Mouse (Mus musculus) forebrain, embryonic 13.5 days (tissue): ENCODE data around the gene Cd101. TPM values are rescaled to one million over a fixed set of nuclear protein-coding genes. Genes with fewer than 3 reads are reported as not detected.

Experiments
- ATAC-seq: fragments of 200-750 bp; cut with Nextera tagmentation; 2 replicates; pipeline ENCODE4 v1.8.0; 2017
- H3K27ac ChIP-seq: fragments of 300-500 bp; sonication (generic); 2 replicates; pipeline ENCODE4 v1.5.1; 2015; ENCODE audit warnings: inconsistent platforms, mild to moderate bottlenecking, moderate library complexity
- H3K27me3 ChIP-seq: fragments of 300-500 bp; sonication (generic); 2 replicates; pipeline ENCODE4 v1.6.1; 2015; ENCODE audit warnings: mild to moderate bottlenecking, inconsistent platforms
- H3K36me3 ChIP-seq: fragments of 300-500 bp; sonication (generic); 2 replicates; pipeline ENCODE4 v1.6.1; 2015; ENCODE audit warnings: mild to moderate bottlenecking, inconsistent platforms; ENCODE audit not compliant: poor library complexity, severe bottlenecking
- H3K4me1 ChIP-seq: fragments of 300-500 bp; sonication (generic); 2 replicates; pipeline ENCODE4 v1.6.1; 2015; ENCODE audit warnings: inconsistent platforms
- H3K4me2 ChIP-seq: fragments of 300-500 bp; sonication (generic); 2 replicates; pipeline ENCODE4 v1.6.1; 2015; ENCODE audit warnings: inconsistent platforms, mild to moderate bottlenecking, moderate library complexity
- H3K4me3 ChIP-seq: fragments of 300-500 bp; sonication (generic); 2 replicates; pipeline ENCODE4 v1.5.1; 2015; ENCODE audit warnings: mild to moderate bottlenecking, inconsistent platforms
- H3K9ac ChIP-seq: fragments of 300-500 bp; sonication (generic); 2 replicates; pipeline ENCODE4 v1.6.1; 2015; ENCODE audit warnings: mild to moderate bottlenecking, inconsistent platforms
- H3K9me3 ChIP-seq: fragments of 300-500 bp; sonication (generic); replicated peaks from 2 replicates; pipeline ENCODE4 v1.6.1; 2016; ENCODE audit warnings: inconsistent platforms
- WGBS: fragments of 180-500 bp; shearing (Covaris S2); methylation state at CpG from one replicate; pipeline ENCODE4 v1.1.7; 2015; 5-methylcytosine and 5-hydroxymethylcytosine counted together
- polyA plus RNA-seq: library from polyadenylated mRNA; unstranded; fragments of >200 nt; fragmentation: Nextera tagmentation; extraction: Ambion mirVana; gene quantifications from 2 replicates; pipeline ENCODE4 v1.2.1, GENCODE M21; 2015

Gene Cd101
- polyA plus RNA-seq, 1 experiment from 2014 or later: 0.08 TPM

- H3K9me3 ChIP-seq: no peaks in the 10 kb centered on the region
- H3K4me2 ChIP-seq: no peak overlapping the region
- 0 out of 2 replicates have a peak, but pooled peaks cover 8% of the 10 kb centered on the region for H3K4me1 ChIP-seq
- no peak overlapping the region for H3K27ac ChIP-seq
- H3K9ac ChIP-seq: no peak overlapping the region
- ATAC-seq: no peak
- H3K36me3 ChIP-seq: no peaks in the 10 kb centered on the region
- H3K4me3 ChIP-seq: no peak overlapping the region
- no peaks in the 10 kb centered on the region for H3K27me3 ChIP-seq
- 86% methylated on average over 15 of the region's 15 CpGs for WGBS
Observed at GRCm38 (mm10) chr3:100993718-100994117, 35.6 kb downstream of the Cd101 start.

GRCm38 (mm10) chr3:100993158-100993557 lies 36.2 kb downstream of the Cd101 start:
- no peak overlapping the region for H3K4me2 ChIP-seq
- no peak overlapping the region for H3K9ac ChIP-seq
- no peak overlapping the region for H3K4me3 ChIP-seq
- no peak for ATAC-seq
- H3K4me1 ChIP-seq: 0 out of 2 replicates have a peak, but pooled peaks cover 8% of the 10 kb centered on the region
- H3K36me3 ChIP-seq: no peaks in the 10 kb centered on the region
- 86% methylated on average over 7 of the region's 7 CpGs for WGBS
- no peak overlapping the region for H3K27ac ChIP-seq
- H3K9me3 ChIP-seq: no peaks in the 10 kb centered on the region
- no peaks in the 10 kb centered on the region for H3K27me3 ChIP-seq

GRCm38 (mm10) chr3:100990231-100990630 lies 39.1 kb downstream of the Cd101 start:
- Histone ChIP-seq H3K27ac (no peak overlapping the region), H3K27me3 (no peaks in the 10 kb centered on the region), H3K4me1 (0 out of 2 replicates have a peak, but pooled peaks cover 8% of the 10 kb centered on the region), H3K9ac (no peak overlapping the region), H3K4me2 (no peak overlapping the region), H3K4me3 (no peak overlapping the region), H3K9me3 (no peaks in the 10 kb centered on the region), H3K36me3 (no peaks in the 10 kb centered on the region)
- no peak for ATAC-seq
- WGBS: 35% methylated on average over 1 of the region's 1 CpGs

- Histone ChIP-seq H3K36me3 (no peaks in the 10 kb centered on the region), H3K4me1 (peaks cover 12% of the 10 kb centered on the region; the same call in 1 of the 2 replicates), H3K9me3 (no peaks in the 10 kb centered on the region), H3K27me3 (no peaks in the 10 kb centered on the region), H3K4me2 (no peak overlapping the region), H3K4me3 (no peak overlapping the region), H3K27ac (no peak overlapping the region), H3K9ac (0 out of 2 replicates have a peak overlapping the region, but pooled peaks have one; percentile 18)
- ATAC-seq: no peak
- WGBS: 31% methylated on average over 12 of the region's 12 CpGs
Observed at GRCm38 (mm10) chr3:100989417-100989816, 39.9 kb downstream of the Cd101 start.

- H3K36me3 ChIP-seq: no peaks in the 10 kb centered on the region
- H3K27ac ChIP-seq: no peak overlapping the region
- H3K9me3 ChIP-seq: no peaks in the 10 kb centered on the region
- no peak overlapping the region for H3K9ac ChIP-seq
- H3K4me3 ChIP-seq: no peak overlapping the region
- no peak overlapping the region for H3K4me2 ChIP-seq
- no peak for ATAC-seq
- no peaks in the 10 kb centered on the region; the same call in 1 of the 2 replicates for H3K4me1 ChIP-seq
- no peaks in the 10 kb centered on the region for H3K27me3 ChIP-seq
- 84% methylated on average over 8 of the region's 8 CpGs for WGBS
Observed at GRCm38 (mm10) chr3:100979290-100979689, 50.1 kb downstream of the Cd101 start.

- peaks cover 7% of the 10 kb centered on the region for H3K4me1 ChIP-seq
- H3K9ac ChIP-seq: no peak overlapping the region
- no peaks in the 10 kb centered on the region for H3K9me3 ChIP-seq
- H3K4me3 ChIP-seq: no peak overlapping the region
- H3K36me3 ChIP-seq: no peaks in the 10 kb centered on the region
- 2% methylated on average over 1 of the region's 1 CpGs for WGBS
- H3K4me2 ChIP-seq: no peak overlapping the region
- no peaks in the 10 kb centered on the region for H3K27me3 ChIP-seq
- no peak overlapping the region for H3K27ac ChIP-seq
- ATAC-seq: peak; percentile 3; the same call in 1 of the 2 replicates
Observed at GRCm38 (mm10) chr3:100973906-100974305, 55.5 kb downstream of the Cd101 start.

- Histone ChIP-seq H3K9ac (peak within 1 kb of the TSS; percentile 74), H3K4me3 (peak within 1 kb of the TSS; percentile 73), H3K36me3 (0 out of 2 replicates have a peak, but pooled peaks cover 6% of the 10 kb centered on the region), H3K9me3 (no peaks in the 10 kb centered on the region), H3K27ac (no peak within 1 kb of the TSS), H3K27me3 (no peaks in the 10 kb centered on the region), H3K4me2 (peak within 1 kb of the TSS; percentile 91), H3K4me1 (peaks cover 11% of the 10 kb centered on the region)
- WGBS: under 1% methylated on average over 40 of the region's 40 CpGs
- ATAC-seq: peak; percentile 98
Observed at GRCm38 (mm10) chr3:100969176-100969917, 60.0 kb downstream of the Cd101 start, which contains the start of gene Ttf2. TSS of gene Ttf2 (minus strand) at chr3:100969663.

- H3K4me2 ChIP-seq: no peak overlapping the region
- no peaks in the 10 kb centered on the region for H3K27me3 ChIP-seq
Observed at GRCm38 (mm10) chr3:100963849-100964542, 65.4 kb downstream of the Cd101 start.

GRCm38 (mm10) chr3:100961501-100961900 lies 67.9 kb downstream of the Cd101 start:
- H3K27me3 ChIP-seq: no peaks in the 10 kb centered on the region
- H3K27ac ChIP-seq: no peak overlapping the region
- H3K36me3 ChIP-seq: peaks cover 55% of the 10 kb centered on the region
- no peak for ATAC-seq
- no peak overlapping the region for H3K4me3 ChIP-seq
- 92% methylated on average over 7 of the region's 7 CpGs for WGBS
- no peaks in the 10 kb centered on the region for H3K9me3 ChIP-seq
- no peaks in the 10 kb centered on the region for H3K4me1 ChIP-seq
- no peak overlapping the region for H3K9ac ChIP-seq
- H3K4me2 ChIP-seq: no peak overlapping the region

More at GRCm38 (mm10) chr3:100963849-100964542, 65.4 kb downstream of the Cd101 start:
- no peak overlapping the region for H3K27ac ChIP-seq
- H3K4me3 ChIP-seq: no peak overlapping the region
- peaks cover 5% of the 10 kb centered on the region for H3K4me1 ChIP-seq
- peak; percentile 62 for ATAC-seq
- 80% methylated on average over 14 of the region's 14 CpGs for WGBS
- H3K36me3 ChIP-seq: peaks cover 49% of the 10 kb centered on the region
- H3K9me3 ChIP-seq: no peaks in the 10 kb centered on the region
- H3K9ac ChIP-seq: no peak overlapping the region

GRCm38 (mm10) chr3:100961007-100961406 lies 68.3 kb downstream of the Cd101 start:
- H3K27me3 ChIP-seq: no peaks in the 10 kb centered on the region
- no peak overlapping the region for H3K4me2 ChIP-seq
- no peak for ATAC-seq
- no peak overlapping the region for H3K4me3 ChIP-seq
- H3K9ac ChIP-seq: no peak overlapping the region
- no peak overlapping the region for H3K27ac ChIP-seq
- 88% methylated on average over 5 of the region's 5 CpGs for WGBS
- H3K9me3 ChIP-seq: no peaks in the 10 kb centered on the region
- peaks cover 57% of the 10 kb centered on the region for H3K36me3 ChIP-seq
- no peaks in the 10 kb centered on the region for H3K4me1 ChIP-seq

- Histone ChIP-seq H3K4me2 (no peak overlapping the region), H3K27ac (no peak overlapping the region), H3K9me3 (no peaks in the 10 kb centered on the region), H3K4me1 (no peaks in the 10 kb centered on the region), H3K4me3 (no peak overlapping the region), H3K9ac (no peak overlapping the region), H3K27me3 (no peaks in the 10 kb centered on the region), H3K36me3 (peaks cover 70% of the 10 kb centered on the region)
- no peak for ATAC-seq
Observed at GRCm38 (mm10) chr3:100954616-100955015, 74.7 kb downstream of the Cd101 start.

GRCm38 (mm10) chr3:100951531-100951930 lies 77.8 kb downstream of the Cd101 start:
- Histone ChIP-seq H3K4me1 (no peaks in the 10 kb centered on the region), H3K4me3 (no peak overlapping the region), H3K9me3 (no peaks in the 10 kb centered on the region), H3K36me3 (peaks cover 83% of the 10 kb centered on the region), H3K9ac (no peak overlapping the region), H3K4me2 (no peak overlapping the region), H3K27ac (no peak overlapping the region), H3K27me3 (no peaks in the 10 kb centered on the region)
- 93% methylated on average over 4 of the region's 4 CpGs for WGBS
- no peak for ATAC-seq
